Mouse (Mus musculus) ES-E14 (cell line): ENCODE data around the gene AC161166.1. TPM values are rescaled to one million over a fixed set of nuclear protein-coding genes. Genes with fewer than 3 reads are reported as not detected.

Source experiments
- DNase-seq: peaks from one replicate; pipeline ENCODE4 v3.0.0-alpha.2; 2013; ENCODE audit warnings: low read depth, low spot score
- H3K27ac ChIP-seq: 2 replicates; pipeline ENCODE4 v1.5.1; 2012; ENCODE audit warnings: low read depth, mild to moderate bottlenecking, low read length, moderate library complexity, mixed read lengths; ENCODE audit not compliant: poor library complexity, insufficient read depth, severe bottlenecking
- H3K36me3 ChIP-seq: 2 replicates; pipeline ENCODE4 v1.6.1; 2012; ENCODE audit warnings: mild to moderate bottlenecking, low read length, moderate library complexity, mixed read lengths; ENCODE audit not compliant: control insufficient read depth, poor library complexity, insufficient read depth, severe bottlenecking
- H3K4me1 ChIP-seq, 2 experiments: fragments of 150-350 bp in 1 of 2; sonication (generic) in 1 of 2; 2 replicates each; pipeline ENCODE4 v1.6.1; 2012; ENCODE audit warnings: low read length in 2 of 2, mild to moderate bottlenecking in 1 of 2, mixed read lengths in 1 of 2; ENCODE audit not compliant: control insufficient read depth in 2 of 2, insufficient read depth in 2 of 2, poor library complexity in 1 of 2
- H3K4me3 ChIP-seq, 2 experiments: fragments of 150-350 bp in 1 of 2; sonication (generic) in 1 of 2; 2 replicates each; pipeline ENCODE4 v1.5.1; 2012; ENCODE audit warnings: low read length in 2 of 2, low read depth in 1 of 2, mild to moderate bottlenecking in 1 of 2, mixed read lengths in 1 of 2; ENCODE audit not compliant: insufficient read depth in 1 of 2, poor library complexity in 1 of 2, severe bottlenecking in 1 of 2
- H3K9ac ChIP-seq: 2 replicates; pipeline ENCODE4 v1.6.1; 2012; ENCODE audit warnings: low read depth, mild to moderate bottlenecking, low read length, mixed read lengths; ENCODE audit not compliant: poor library complexity, insufficient read depth, severe bottlenecking
- H3K9me3 ChIP-seq: fragments of 150-350 bp; sonication (generic); 2 replicates; pipeline ENCODE4 v1.6.1; 2012; ENCODE audit warnings: low read depth, mild to moderate bottlenecking, low read length; ENCODE audit not compliant: control insufficient read depth, insufficient read depth
- CHD2 ChIP-seq: IDR thresholded peaks from 2 replicates; pipeline ENCODE4 v1.6.1; 2014; ENCODE audit warnings: mild to moderate bottlenecking, low read depth, low read length, inconsistent platforms
- HCFC1 ChIP-seq: IDR thresholded peaks from 2 replicates; pipeline ENCODE4 v1.6.1; 2012; ENCODE audit warnings: low read length, inconsistent platforms, borderline replicate concordance; ENCODE audit not compliant: insufficient read depth
- MAFK ChIP-seq: IDR thresholded peaks from 2 replicates; pipeline ENCODE4 v1.6.1; 2014; ENCODE audit warnings: mild to moderate bottlenecking, low read depth, low read length, inconsistent platforms; ENCODE audit not compliant: insufficient read depth
- ZC3H11A ChIP-seq: IDR thresholded peaks from 2 replicates; pipeline ENCODE4 v1.6.1; 2012; ENCODE audit warnings: low read depth, mild to moderate bottlenecking, inconsistent platforms, low read length, borderline replicate concordance
- ZNF384 ChIP-seq: IDR thresholded peaks from 2 replicates; pipeline ENCODE4 v1.6.1; 2012; ENCODE audit warnings: low read depth, low read length, inconsistent platforms
- in situ Hi-C, 2 experiments: fragments of 600-800 bp; cut with MboI; formaldehyde crosslinking; loops; one replicate each; pipeline ENCODE4 v1.15.1; 2025; ENCODE audit warnings: low sequenced_read_pairs in 2 of 2, inconsistent platforms in 1 of 2; ENCODE audit not compliant: unreplicated experiment in 2 of 2
- total RNA-seq: library from RNA; depleted of rRNA; stranded (reverse); fragments of 300-350 nt; gene quantifications from 2 replicates; pipeline ENCODE4 v1.2.3, GENCODE M21; 2012

Gene AC161166.1
- total RNA-seq, 1 experiment = 1.2 TPM

DNA sequence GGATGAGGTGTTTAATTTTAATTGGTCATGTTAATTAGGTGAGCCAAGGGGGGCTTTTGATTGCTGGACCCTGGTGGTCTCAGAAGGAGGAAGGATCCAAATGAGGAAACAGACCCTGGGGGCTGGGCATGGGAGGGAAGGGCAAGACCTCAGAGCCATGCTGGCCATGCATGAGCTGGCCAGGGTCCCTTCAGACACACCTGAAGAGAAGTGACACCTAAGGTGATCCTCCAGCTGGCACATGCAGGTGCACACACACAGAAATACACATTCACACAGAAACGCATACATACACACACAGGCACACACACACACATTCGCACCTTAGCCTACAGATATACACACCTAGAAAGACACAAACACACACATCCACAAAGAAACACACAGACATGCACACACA is 32.6 kb downstream of the AC161166.1 start:
- Histone ChIP-seq H3K27ac (no peak overlapping the region), H3K4me1 (0 out of 4 replicates have a peak, but pooled peaks cover 0 to 2% of the 10 kb centered on the region in 2 experiments), H3K9me3 (no peaks in the 10 kb centered on the region), H3K9ac (no peak overlapping the region), H3K4me3 (no peak overlapping the region), H3K36me3 (peaks cover 2% of the 10 kb centered on the region)
- DNase-seq = no peak
- in situ Hi-C loops = no loop called here
- no peak for TF ChIP-seq CHD2

DNA sequence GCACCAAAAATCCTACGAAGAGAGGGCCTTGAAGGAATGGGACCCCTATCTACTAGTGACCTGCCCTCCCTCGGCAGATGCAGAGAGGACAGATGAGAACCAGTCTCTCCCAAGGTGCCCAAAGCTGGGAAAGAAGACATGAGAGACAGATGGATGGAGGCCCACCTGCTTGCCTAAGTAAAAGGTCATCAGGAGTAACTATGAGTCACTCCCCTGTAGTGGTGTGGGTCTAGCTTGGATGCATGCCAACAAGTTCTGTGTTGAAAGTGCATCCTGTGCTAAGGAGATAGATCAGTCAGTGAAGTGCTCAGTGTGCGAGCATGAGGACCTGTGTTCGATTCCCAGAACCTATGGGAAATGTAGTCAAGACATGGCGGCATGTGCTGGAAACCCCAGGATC is 33.3 kb downstream of the AC161166.1 start:
- no peak for DNase-seq
- no peaks in the 10 kb centered on the region for H3K9me3 ChIP-seq
- no peak overlapping the region for H3K27ac ChIP-seq
- 0 out of 4 replicates have a peak, but pooled peaks cover 0 to 2% of the 10 kb centered on the region in 2 experiments for H3K4me1 ChIP-seq
- peaks cover 4% of the 10 kb centered on the region for H3K36me3 ChIP-seq
- no peak overlapping the region for H3K4me3 ChIP-seq
- TF ChIP-seq HCFC1 (no peak), CHD2 (no peak), ZNF384 (no peak), ZC3H11A (no peak)
- no peak overlapping the region for H3K9ac ChIP-seq
- in situ Hi-C loops = no loop called here

DNA sequence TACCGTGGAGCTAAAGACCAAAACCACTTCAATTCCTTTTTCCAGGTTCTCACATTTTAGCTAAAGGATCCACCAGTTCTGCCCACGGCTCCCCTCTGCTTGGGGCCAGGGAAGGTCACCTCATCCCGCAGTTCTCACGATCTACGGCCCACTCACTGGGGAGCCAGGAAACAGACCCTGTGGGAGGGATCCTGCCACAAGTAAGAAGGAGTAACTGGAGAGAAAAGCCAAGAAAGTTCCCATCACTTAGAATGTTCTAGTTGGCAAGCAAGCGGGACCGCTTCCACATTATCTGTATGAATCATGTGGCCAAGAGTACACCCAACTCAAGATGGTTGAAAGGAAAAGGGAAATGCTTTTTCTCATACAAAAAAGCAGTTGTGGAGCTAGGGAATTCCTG is 35.4 kb downstream of the AC161166.1 start:
- DNase-seq = no peak
- no peak overlapping the region for H3K27ac ChIP-seq
- H3K4me3 ChIP-seq = no peak overlapping the region
- H3K9ac ChIP-seq = no peak overlapping the region
- H3K36me3 ChIP-seq = peaks cover 11% of the 10 kb centered on the region
- in situ Hi-C loops = no loop called here
- 0 out of 4 replicates have a peak, but pooled peaks cover 0 to 2% of the 10 kb centered on the region in 2 experiments for H3K4me1 ChIP-seq
- no peaks in the 10 kb centered on the region for H3K9me3 ChIP-seq
- TF ChIP-seq CHD2 (no peak), HCFC1 (no peak), MAFK (no peak), ZNF384 (no peak), ZC3H11A (no peak)

DNA sequence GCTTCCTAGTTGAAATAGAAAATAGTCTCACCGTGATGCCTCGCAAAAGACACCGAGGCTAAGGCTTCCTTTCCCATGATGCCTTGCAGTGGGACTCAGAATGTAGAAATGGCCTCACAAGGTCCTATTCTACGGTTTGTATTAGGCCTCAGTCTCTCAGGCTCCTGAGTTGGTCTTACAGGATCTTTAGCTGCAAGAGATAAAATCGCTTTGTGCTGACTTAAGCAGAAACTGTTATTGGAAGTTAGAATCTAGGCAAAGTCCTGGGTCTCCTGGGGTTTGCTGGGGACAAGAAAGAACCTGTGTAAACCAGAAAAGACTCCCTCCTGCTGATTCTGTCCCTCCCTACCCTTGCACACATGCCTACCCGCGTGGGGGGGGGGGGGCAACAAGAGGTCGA is 35.9 kb downstream of the AC161166.1 start:
- no peak overlapping the region for H3K27ac ChIP-seq
- no peak overlapping the region for H3K9ac ChIP-seq
- DNase-seq = no peak
- no peak overlapping the region for H3K4me3 ChIP-seq
- H3K9me3 ChIP-seq = no peaks in the 10 kb centered on the region
- peaks cover 11% of the 10 kb centered on the region for H3K36me3 ChIP-seq
- peaks cover 0 to 4% of the 10 kb centered on the region in 2 experiments; a peak in 1 of 4 replicates for H3K4me1 ChIP-seq
- TF ChIP-seq ZNF384 (no peak), MAFK (peak; percentile 52)
- in situ Hi-C loops = no loop called here

DNA sequence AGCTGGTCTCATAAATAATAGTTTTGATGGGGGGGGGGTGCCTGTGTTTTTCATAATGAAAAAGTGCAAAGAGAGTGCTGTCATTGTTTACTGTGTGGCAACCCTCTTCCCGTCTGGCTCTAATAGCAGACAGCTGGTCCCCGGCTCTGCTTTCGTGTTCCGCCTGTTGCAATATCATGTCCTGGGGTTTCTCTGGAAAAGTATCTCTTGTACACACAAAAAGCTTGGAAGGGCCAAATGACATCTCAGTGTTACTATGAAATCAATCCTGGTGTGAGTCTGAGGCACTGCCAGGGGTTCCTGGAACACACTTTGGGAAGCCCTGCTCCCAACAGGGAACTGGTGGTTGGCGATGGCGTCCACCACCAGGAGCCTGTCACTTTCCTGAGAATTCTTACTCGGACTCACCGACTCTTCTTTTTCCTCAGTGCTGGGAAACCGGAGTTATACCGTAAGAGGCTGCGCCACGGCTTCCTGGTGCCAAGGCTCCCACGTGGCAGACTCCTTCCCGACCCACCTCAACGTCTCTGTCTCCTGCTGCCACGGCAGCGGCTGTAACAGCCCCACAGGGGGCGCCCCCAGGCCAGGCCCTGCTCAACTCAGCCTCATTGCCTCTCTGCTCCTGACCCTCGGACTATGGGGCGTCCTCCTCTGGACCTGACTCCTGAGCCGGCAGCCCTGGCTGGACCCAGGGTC is 37.3 kb downstream of the AC161166.1 start:
- no peak overlapping the region for H3K27ac ChIP-seq
- no peaks in the 10 kb centered on the region for H3K9me3 ChIP-seq
- TF ChIP-seq CHD2 = no peak
- TF ChIP-seq ZC3H11A = no peak
- TF ChIP-seq ZNF384 = no peak
- no peak for TF ChIP-seq HCFC1
- no peak for TF ChIP-seq MAFK
- H3K4me1 ChIP-seq = peaks cover 0 to 4% of the 10 kb centered on the region in 2 experiments; a peak in 1 of 4 replicates
- DNase-seq = no peak
- H3K4me3 ChIP-seq = no peak overlapping the region
- H3K9ac ChIP-seq = no peak overlapping the region
- peaks cover 13% of the 10 kb centered on the region for H3K36me3 ChIP-seq
- in situ Hi-C loops = no loop called here
